ENCODE assay signal across 26 mouse cellular contexts in the genomic region with DNA sequence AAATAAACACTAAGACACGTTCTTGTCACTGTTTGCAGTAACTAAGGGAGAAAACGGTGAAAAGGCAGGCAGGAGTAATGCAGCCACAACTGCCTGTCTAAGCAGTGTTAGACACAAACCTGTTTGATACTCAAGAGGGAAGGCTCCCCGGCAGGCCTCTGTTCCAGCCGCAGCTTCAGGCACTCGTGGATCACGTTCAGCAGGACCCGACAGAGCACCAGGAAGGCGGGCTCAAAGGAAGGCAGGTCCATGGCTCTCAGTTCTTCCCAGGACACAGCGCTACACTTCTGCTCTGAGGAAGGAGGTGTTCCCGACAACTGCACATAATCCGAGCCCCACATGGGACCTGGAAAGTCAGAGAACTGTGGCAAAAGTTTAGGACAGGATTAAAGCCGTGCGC. TPM values are rescaled to one million over a fixed set of nuclear protein-coding genes. Genes with fewer than 3 reads are reported as not detected.
DNase-seq lines count a peak whose midpoint lies in the region; ATAC-seq and TF ChIP-seq lines count a peak whose summit lies in the region.
"Had no signal": no experiment of that assay in that cellular context is flagged by ENCODE, and none has a peak within 500 bp of the region (broad histone marks: within the 10 kb centered on the region; RNA-seq: fewer than 3 reads in every experiment).

No protein-coding gene starts in this region.

- H3K9me3 ChIP-seq in heart, embryonic 15.5 days (replicated peaks) = no peaks in the 10 kb centered on the region
- H3K9me3 ChIP-seq in limb, embryonic 12.5 days = no peaks in the 10 kb centered on the region
- H3K9me3 ChIP-seq in limb, embryonic 10.5 days (replicated peaks) = no peaks in the 10 kb centered on the region
- no peaks in the 10 kb centered on the region for H3K9me3 ChIP-seq in lung, postnatal 0 days (ENCODE audit: low read length)
- no peaks in the 10 kb centered on the region for H3K9me3 ChIP-seq in limb, embryonic 15.5 days
- H3K9me3 ChIP-seq: embryonic facial prominence, embryonic 13.5 days; G1E; heart, embryonic 12.5 days; hindbrain, embryonic 10.5 days; hindbrain, embryonic 13.5 days had no signal

- no peak for TF ChIP-seq EP300 in lung, postnatal 0 days (IDR thresholded peaks at IDR 0.05)

- no peak for TF ChIP-seq CTCF in lung, postnatal 0 days (IDR thresholded peaks at IDR 0.05)

- H3K9ac ChIP-seq in heart, embryonic 15.5 days = no peak overlapping the region
- H3K9ac ChIP-seq in limb, embryonic 12.5 days (replicated peaks) = no peak overlapping the region
- H3K9ac ChIP-seq in lung, postnatal 0 days (replicated peaks; ENCODE audit: low read depth) = no peak overlapping the region
- H3K9ac ChIP-seq in limb, embryonic 15.5 days = no peak overlapping the region
- H3K9ac ChIP-seq: forebrain, postnatal 0 days; heart, embryonic 12.5 days; hindbrain, embryonic 13.5 days had no signal

- peak overlapping the region; percentile 45; the same call in 1 of the 2 replicates for H3K27ac ChIP-seq in heart, embryonic 15.5 days
- H3K27ac ChIP-seq in limb, embryonic 12.5 days = 0 out of 2 replicates have a peak overlapping the region, but pooled peaks have one; percentile 9
- H3K27ac ChIP-seq in limb, embryonic 10.5 days = no peak overlapping the region
- peak overlapping the region; percentile 27; the same call in 1 of the 2 replicates for H3K27ac ChIP-seq in lung, postnatal 0 days (ENCODE audit: low read length)
- H3K27ac ChIP-seq in limb, embryonic 15.5 days = 0 out of 2 replicates have a peak overlapping the region, but pooled peaks have one; percentile 33
- H3K27ac ChIP-seq: gastrocnemius, adult 2 months; hindbrain, embryonic 10.5 days; hindbrain, embryonic 13.5 days had no signal

- no peak overlapping the region for H3K4me3 ChIP-seq in heart, embryonic 15.5 days
- H3K4me3 ChIP-seq in limb, embryonic 12.5 days (replicated peaks) = no peak overlapping the region
- no peak overlapping the region for H3K4me3 ChIP-seq in limb, embryonic 10.5 days
- no peak overlapping the region for H3K4me3 ChIP-seq in lung, postnatal 0 days (ENCODE audit: low read depth, low read length)
- no peak overlapping the region for H3K4me3 ChIP-seq in limb, embryonic 15.5 days
- H3K4me3 ChIP-seq: embryonic facial prominence, embryonic 13.5 days; gastrocnemius, adult 2 months; heart, embryonic 12.5 days; hindbrain, embryonic 10.5 days; hindbrain, embryonic 13.5 days had no signal

- H3K4me1 ChIP-seq in heart, embryonic 15.5 days (replicated peaks) = peaks cover 32% of the 10 kb centered on the region
- H3K4me1 ChIP-seq in limb, embryonic 12.5 days (replicated peaks) = peaks cover 26% of the 10 kb centered on the region
- H3K4me1 ChIP-seq in limb, embryonic 10.5 days = peaks cover 26% of the 10 kb centered on the region
- peaks cover 18% of the 10 kb centered on the region; the same call in 1 of the 2 replicates for H3K4me1 ChIP-seq in lung, postnatal 0 days (ENCODE audit: insufficient read depth, low read depth, low read length)
- peaks cover 39% of the 10 kb centered on the region for H3K4me1 ChIP-seq in limb, embryonic 15.5 days

- H3K27me3 ChIP-seq in heart, embryonic 15.5 days = no peaks in the 10 kb centered on the region
- no peaks in the 10 kb centered on the region for H3K27me3 ChIP-seq in limb, embryonic 12.5 days
- no peaks in the 10 kb centered on the region for H3K27me3 ChIP-seq in limb, embryonic 10.5 days (ENCODE audit: low read depth, poor library complexity, severe bottlenecking)
- H3K27me3 ChIP-seq in lung, postnatal 0 days (replicated peaks; ENCODE audit: insufficient read depth, low read length) = no peaks in the 10 kb centered on the region
- no peaks in the 10 kb centered on the region for H3K27me3 ChIP-seq in limb, embryonic 15.5 days
- H3K27me3 ChIP-seq: CH12.LX; embryonic facial prominence, embryonic 13.5 days; heart, embryonic 12.5 days; hindbrain, embryonic 13.5 days; Patski had no signal

- intact Hi-C loops in heart, postnatal 36 days (cut with DNase I) = no loop called here

- no peak overlapping the region for H3K4me2 ChIP-seq in heart, embryonic 15.5 days
- H3K4me2 ChIP-seq in limb, embryonic 12.5 days = no peak overlapping the region
- no peak overlapping the region for H3K4me2 ChIP-seq in lung, postnatal 0 days (replicated peaks; ENCODE audit: low read depth, low read length)
- no peak overlapping the region for H3K4me2 ChIP-seq in limb, embryonic 15.5 days
- H3K4me2 ChIP-seq: embryonic facial prominence, embryonic 13.5 days; heart, embryonic 12.5 days; hindbrain, embryonic 13.5 days had no signal

- peaks cover 18% of the 10 kb centered on the region; the same call in 1 of the 2 replicates for H3K36me3 ChIP-seq in heart, embryonic 15.5 days
- peaks cover 55% of the 10 kb centered on the region for H3K36me3 ChIP-seq in limb, embryonic 12.5 days
- H3K36me3 ChIP-seq in limb, embryonic 10.5 days = peaks cover 62% of the 10 kb centered on the region
- H3K36me3 ChIP-seq in lung, postnatal 0 days (ENCODE audit: insufficient read depth, low read length) = peaks cover 8% of the 10 kb centered on the region; the same call in 1 of the 2 replicates
- peaks cover 32% of the 10 kb centered on the region for H3K36me3 ChIP-seq in limb, embryonic 15.5 days

- WGBS in heart, embryonic 15.5 days = 66% methylated on average over 13 of the region's 13 CpGs
- whole genome bisulfite sequencing in limb, embryonic 12.5 days = 74% methylated on average over 13 of the region's 13 CpGs
- 87% methylated on average over 13 of the region's 13 CpGs for WGBS in limb, embryonic 10.5 days
- WGBS in lung, postnatal 0 days = 47% methylated on average over 13 of the region's 13 CpGs
- 57% methylated on average over 13 of the region's 13 CpGs for WGBS in limb, embryonic 15.5 days

- DNase-seq in heart, postnatal 36 days = no peak
- DNase-seq in limb, embryonic 10.5 days (ENCODE audit: low spot score) = no peak
- peak; percentile 37 for DNase-seq in lung, postnatal 0 days (ENCODE audit: low spot score)
- DNase-seq in lung, adult 18-20 months = no peak
- DNase-seq: adrenal gland, postnatal 10 days; adrenal gland, postnatal 36 days; B cell, adult 2 months; cerebellum, adult 11 months; cerebellum, adult 2 months; cerebellum, adult 9-11 months; cerebellum, postnatal 25 days; forebrain, postnatal 0 days; gastrocnemius, adult 2 months; gastrocnemius, postnatal 14 days had no signal

- ATAC-seq in heart, embryonic 15.5 days (replicated peaks; ENCODE audit: insufficient number of reproducible peaks, insufficient read depth, low FRiP score, low read depth) = peak; percentile 61
- ATAC-seq in limb, embryonic 12.5 days (ENCODE audit: insufficient number of reproducible peaks, insufficient read depth, low FRiP score, low TSS enrichment, low read depth) = no peak
- peak; percentile 11; the same call in 1 of the 2 replicates for ATAC-seq in lung, postnatal 0 days
- no peak for ATAC-seq in limb, embryonic 15.5 days (ENCODE audit: insufficient number of reproducible peaks, low FRiP score, low TSS enrichment, low read depth)
- ATAC-seq: forebrain, embryonic 14.5 days; forebrain, postnatal 0 days; hindbrain, embryonic 16.5 days; Patski had no signal

RNA-seq across cellular contexts. Expression of a gene that starts 54.8 kb away (rescaled TPM):
- 31.5 and 34.7 TPM in 2 replicates for polyA plus RNA-seq in heart, embryonic 15.5 days (2015; fragmentation: Nextera tagmentation; extraction: Ambion mirVana)
- 10 to 100 TPM; 45.8 to 46.6 TPM for total RNA-seq in heart, postnatal 36 days (2021)
- 56.1 and 63.0 TPM in 2 replicates for polyA plus RNA-seq in limb, embryonic 12.5 days (2016; fragmentation: Nextera tagmentation; extraction: Ambion mirVana)
- polyA plus RNA-seq in limb, embryonic 10.5 days (2016; fragmentation: Nextera tagmentation; extraction: Ambion mirVana) = 47.8 and 49.9 TPM in 2 replicates
- 32.5 and 35.4 TPM in 2 replicates for polyA plus RNA-seq in lung, postnatal 0 days (2015; fragmentation: Nextera tagmentation; extraction: Ambion mirVana)
- 38.8 and 41.6 TPM in 2 replicates for polyA plus RNA-seq in limb, embryonic 15.5 days (2015; fragmentation: Nextera tagmentation; extraction: Ambion mirVana)

Comparison
In these comparisons a context has a peak if more than half of its experiments do, and no peak if none do; other contexts are left out.
1. ATAC-seq: peak in heart, embryonic 15.5 days (single experiment) and lung, postnatal 0 days (single experiment); none in limb, embryonic 12.5 days (single experiment) and limb, embryonic 15.5 days (single experiment).